Mouse (Mus musculus) erythroblast, embryonic 14.5 days (primary cell): ENCODE results near the gene Hoxa5. TPM values are rescaled to one million over a fixed set of nuclear protein-coding genes. Genes with fewer than 3 reads are reported as not detected.

Experiments
- H3K27me3 ChIP-seq: 2 replicates; pipeline ENCODE4 v1.6.1; 2012; ENCODE audit warnings: inconsistent platforms; ENCODE audit not compliant: control insufficient read depth
- H3K36me3 ChIP-seq: 2 replicates; pipeline ENCODE4 v1.6.1; 2012; ENCODE audit warnings: mild to moderate bottlenecking, inconsistent platforms; ENCODE audit not compliant: control insufficient read depth
- H3K4me1 ChIP-seq: 2 replicates; pipeline ENCODE4 v1.6.1; 2012; ENCODE audit warnings: inconsistent platforms; ENCODE audit not compliant: control insufficient read depth
- H3K4me3 ChIP-seq: replicated peaks from 2 replicates; pipeline ENCODE3; 2012; ENCODE audit warnings: moderate library complexity, mild to moderate bottlenecking, inconsistent platforms
- H3K9me3 ChIP-seq: 2 replicates; pipeline ENCODE4 v1.6.1; 2012; ENCODE audit warnings: low read length, inconsistent platforms, mixed read lengths; ENCODE audit not compliant: control insufficient read depth
- GATA1 ChIP-seq: IDR thresholded peaks from 2 replicates; pipeline ENCODE4 v1.6.1; 2012; ENCODE audit warnings: low read length, inconsistent platforms, mixed read lengths
- TAL1 ChIP-seq: IDR thresholded peaks from 3 replicates; pipeline ENCODE4 v1.6.1; 2012; ENCODE audit warnings: low read length, inconsistent platforms, mixed read lengths
- polyA plus RNA-seq: library from polyadenylated mRNA; stranded (reverse); fragments of >175 nt; gene quantifications from 2 replicates; pipeline ENCODE4 v1.2.3, GENCODE M21; 2012

Hoxa5 gene
- polyA plus RNA-seq, 1 experiment, result not detected

GRCm38 (mm10) chr6:52229558-52230416 is 25.4 kb upstream of the Hoxa5 start:
- Histone ChIP-seq H3K27me3 (peaks cover 100% of the 10 kb centered on the region), H3K4me3 (no peak overlapping the region), H3K9me3 (peaks cover 6% of the 10 kb centered on the region), H3K4me1 (no peaks in the 10 kb centered on the region), H3K36me3 (no peaks in the 10 kb centered on the region)
- TF ChIP-seq GATA1, result no peak
- no peak for TF ChIP-seq TAL1

DNA sequence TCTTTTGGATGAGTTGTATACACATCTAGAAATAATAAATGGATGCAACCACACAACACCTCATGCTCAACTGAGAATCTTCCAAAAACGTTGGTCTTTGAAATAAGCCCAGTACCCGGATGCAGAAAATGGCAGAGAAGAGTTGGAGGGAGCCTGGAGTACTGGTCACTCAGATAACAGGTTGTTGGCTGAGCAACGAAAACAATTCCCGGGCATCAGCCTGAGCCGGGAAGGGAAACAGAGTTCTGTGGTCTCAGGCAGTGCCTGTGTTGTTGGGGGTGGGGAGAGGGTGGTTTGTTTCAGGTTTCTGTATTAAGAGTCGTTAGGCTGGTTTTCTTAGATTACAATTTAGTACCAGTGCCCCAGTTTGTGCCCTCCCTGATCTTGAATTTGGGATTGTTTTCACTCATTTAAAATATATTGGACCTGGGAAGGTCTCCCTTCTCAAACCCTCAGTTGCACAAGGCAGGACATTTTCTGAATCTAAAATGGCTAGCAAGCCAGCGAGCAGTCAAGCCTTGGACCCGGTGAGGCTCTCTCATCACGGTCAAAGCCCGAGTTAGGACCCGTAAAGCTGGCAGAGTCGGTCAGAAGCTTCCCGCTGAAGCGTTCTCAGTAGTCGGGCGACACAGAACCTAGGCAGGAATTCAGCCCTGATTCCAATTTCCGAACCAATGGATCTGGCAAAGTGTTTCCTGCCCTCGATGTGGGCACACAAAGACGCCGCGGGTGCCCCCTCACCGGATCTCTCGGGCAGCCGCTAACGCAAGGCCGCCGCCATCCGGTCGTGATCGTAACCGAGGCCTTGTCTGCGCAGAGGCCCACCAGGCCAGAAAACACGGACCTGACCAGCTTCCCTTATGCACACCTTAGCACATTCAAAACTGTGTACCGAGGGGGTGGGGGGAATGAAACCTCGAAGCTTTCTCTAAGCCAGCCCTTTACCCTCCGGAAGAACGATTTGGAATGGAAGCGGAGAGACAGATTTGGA is 24.4 kb upstream of the Hoxa5 start:
- Histone ChIP-seq H3K4me3 (no peak overlapping the region), H3K4me1 (no peaks in the 10 kb centered on the region), H3K9me3 (peaks cover 6% of the 10 kb centered on the region), H3K27me3 (peaks cover 100% of the 10 kb centered on the region), H3K36me3 (no peaks in the 10 kb centered on the region)
- TF ChIP-seq GATA1, result no peak
- no peak for TF ChIP-seq TAL1

- H3K27me3 ChIP-seq, result peaks cover 100% of the 10 kb centered on the region
- no peaks in the 10 kb centered on the region for H3K36me3 ChIP-seq
- H3K4me3 ChIP-seq, result no peak overlapping the region
- no peak for TF ChIP-seq TAL1
- no peak for TF ChIP-seq GATA1
- H3K4me1 ChIP-seq, result no peaks in the 10 kb centered on the region
- peaks cover 6% of the 10 kb centered on the region for H3K9me3 ChIP-seq
These were observed 23.3 kb upstream of the Hoxa5 start for GRCm38 (mm10) chr6:52227470-52228222.

DNA sequence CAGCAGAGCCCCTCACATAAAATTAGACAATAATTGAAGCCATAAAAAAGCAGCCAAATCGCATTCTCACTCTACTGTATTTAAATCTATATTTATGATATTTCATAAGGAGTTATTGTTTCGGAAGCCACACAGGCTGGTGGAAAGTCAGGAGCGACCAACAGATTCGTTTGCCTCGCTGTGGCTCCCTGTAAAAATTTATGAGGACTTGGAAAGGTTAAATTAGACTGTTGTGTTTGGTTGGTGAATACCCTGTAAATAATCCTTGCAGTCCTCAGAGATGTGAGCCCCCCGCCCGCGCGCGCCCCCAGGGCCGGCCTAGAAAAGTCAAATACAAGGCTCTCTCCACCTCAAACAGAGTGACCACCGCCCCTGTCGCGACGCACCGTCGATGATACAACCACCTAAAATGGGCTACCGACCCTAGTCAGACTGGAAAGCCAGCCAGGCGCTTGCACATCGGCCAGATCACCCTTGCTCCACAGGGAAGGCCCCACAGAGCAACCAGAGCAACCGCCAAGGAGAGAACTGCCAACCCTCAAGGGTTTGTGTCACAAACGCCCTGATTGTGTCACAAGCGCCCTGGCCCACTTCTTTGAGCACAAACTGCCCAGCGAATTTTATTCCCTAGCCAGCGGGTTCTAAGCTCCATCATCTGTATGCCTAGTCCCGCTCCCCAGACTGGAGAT is 22.3 kb upstream of the Hoxa5 start:
- H3K36me3 ChIP-seq, result no peaks in the 10 kb centered on the region
- H3K27me3 ChIP-seq, result peaks cover 100% of the 10 kb centered on the region
- no peaks in the 10 kb centered on the region for H3K4me1 ChIP-seq
- no peak overlapping the region for H3K4me3 ChIP-seq
- peaks cover 6% of the 10 kb centered on the region for H3K9me3 ChIP-seq
- TF ChIP-seq TAL1 (no peak), GATA1 (no peak)

DNA sequence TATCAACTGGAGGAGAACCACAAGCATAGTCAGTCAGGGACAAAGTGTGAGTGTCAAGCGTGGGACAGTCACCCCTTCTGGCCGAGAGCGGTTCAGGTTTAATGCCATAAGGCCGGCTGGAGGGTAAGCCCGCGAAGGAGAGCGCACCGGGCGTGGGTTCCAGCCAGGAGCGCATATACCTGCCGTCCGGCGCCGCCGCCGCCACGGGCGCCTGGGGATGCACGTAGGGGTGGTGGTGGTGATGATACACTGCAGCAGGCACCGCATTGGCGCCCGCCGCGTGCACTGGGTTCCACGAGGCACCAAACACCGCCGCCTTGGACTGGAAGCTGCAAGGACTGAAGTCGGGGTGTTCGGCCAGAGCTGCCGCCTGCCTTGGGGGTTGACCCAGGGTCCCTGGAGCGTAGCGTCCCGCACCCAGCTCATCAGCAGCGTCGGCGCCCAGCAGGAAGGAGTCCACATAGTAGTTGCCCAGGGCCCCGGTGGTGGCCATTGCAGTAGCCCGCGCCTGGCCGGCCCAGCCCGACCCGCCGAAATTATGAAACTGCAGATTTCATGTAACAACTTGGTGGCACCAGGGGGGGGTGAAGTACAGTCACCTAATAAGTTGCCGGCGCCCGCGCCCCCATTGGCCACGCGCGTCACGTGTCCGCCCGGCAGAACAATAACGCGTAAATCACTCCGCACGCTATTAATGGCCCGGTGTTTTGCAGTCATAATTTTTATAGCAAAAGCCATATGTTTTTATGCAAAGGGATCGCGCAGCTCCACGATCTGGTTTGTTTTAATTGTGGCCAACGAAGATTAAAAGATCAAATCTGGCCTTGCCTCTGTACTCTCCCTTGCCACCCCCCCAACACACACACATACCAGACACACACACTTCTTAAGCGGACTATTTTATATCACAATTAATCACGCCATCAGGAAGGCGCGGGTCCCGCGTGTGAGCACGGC is 21.5 kb upstream of the Hoxa5 start:
- Histone ChIP-seq H3K4me3 (no peak overlapping the region), H3K36me3 (no peaks in the 10 kb centered on the region), H3K27me3 (peaks cover 100% of the 10 kb centered on the region), H3K4me1 (peaks cover 3% of the 10 kb centered on the region), H3K9me3 (peaks cover 9% of the 10 kb centered on the region)
- TF ChIP-seq GATA1 (no peak), TAL1 (no peak)

GRCm38 (mm10) chr6:52224895-52225611 is 20.7 kb upstream of the Hoxa5 start:
- no peak overlapping the region for H3K4me3 ChIP-seq
- peaks cover 100% of the 10 kb centered on the region for H3K27me3 ChIP-seq
- H3K36me3 ChIP-seq, result no peaks in the 10 kb centered on the region
- peaks cover 3% of the 10 kb centered on the region for H3K4me1 ChIP-seq
- no peak for TF ChIP-seq GATA1
- no peak for TF ChIP-seq TAL1
- peaks cover 9% of the 10 kb centered on the region for H3K9me3 ChIP-seq
